Mouse (Mus musculus) small intestine, adult 2 months (tissue): ENCODE measurements at regions not wholly inside any gene's neighbourhood (a gene's known extent, or its start where the extent isn't known, plus 50 kb on each side); places are given as distances from the start of the nearest gene placed in this dataset.

Source experiments
- CTCF ChIP-seq: fragments of 200-500 bp; IDR thresholded peaks from 2 replicates; pipeline ENCODE4 v1.5.1; 2012; ENCODE audit warnings: low read depth, mild to moderate bottlenecking, control low read depth, inconsistent platforms, low read length, moderate library complexity, mixed read lengths; ENCODE audit not compliant: insufficient replicate concordance, insufficient read length; ENCODE audit errors: extremely low read depth
- POLR2A ChIP-seq: fragments of 200-500 bp; IDR thresholded peaks from 2 replicates; pipeline ENCODE4 v1.6.1; 2012; ENCODE audit warnings: low read depth, mild to moderate bottlenecking, control low read depth, inconsistent platforms, low read length, moderate library complexity

GRCm38 (mm10) chr16:45038261-45039036 lies 54.8 kb upstream of the Ccdc80 start:
- TF ChIP-seq CTCF: no peak
- TF ChIP-seq POLR2A: no peak
